Mouse (Mus musculus) forebrain, embryonic 12.5 days (tissue): Measurements from ENCODE around the gene D630023F18Rik. TPM values are rescaled to one million over a fixed set of nuclear protein-coding genes. Genes with fewer than 3 reads are reported as not detected.

Experiments
- ATAC-seq: fragments of 200-750 bp; cut with Nextera tagmentation; 2 replicates; pipeline ENCODE4 v1.8.0; 2017; ENCODE audit warnings: moderate TSS enrichment; ENCODE audit not compliant: low FRiP score
- H3K27ac ChIP-seq: fragments of 300-500 bp; sonication (generic); 2 replicates; pipeline ENCODE4 v1.5.1; 2016; ENCODE audit warnings: mild to moderate bottlenecking
- H3K27me3 ChIP-seq: fragments of 300-500 bp; sonication (generic); 2 replicates; pipeline ENCODE4 v1.6.1; 2016; ENCODE audit warnings: mild to moderate bottlenecking
- H3K36me3 ChIP-seq: fragments of 300-500 bp; sonication (generic); replicated peaks from 2 replicates; pipeline ENCODE4 v1.6.1; 2016; ENCODE audit warnings: mild to moderate bottlenecking
- H3K4me1 ChIP-seq: fragments of 300-500 bp; sonication (generic); 2 replicates; pipeline ENCODE4 v1.6.1; 2016
- H3K4me2 ChIP-seq: fragments of 300-500 bp; sonication (generic); 2 replicates; pipeline ENCODE4 v1.6.1; 2016; ENCODE audit warnings: mild to moderate bottlenecking, moderate library complexity
- H3K4me3 ChIP-seq: fragments of 300-500 bp; sonication (generic); replicated peaks from 2 replicates; pipeline ENCODE4 v1.5.1; 2016; ENCODE audit warnings: mild to moderate bottlenecking
- H3K9ac ChIP-seq: fragments of 300-500 bp; sonication (generic); 2 replicates; pipeline ENCODE4 v1.6.1; 2016; ENCODE audit warnings: mild to moderate bottlenecking
- H3K9me3 ChIP-seq: fragments of 300-500 bp; sonication (generic); 2 replicates; pipeline ENCODE4 v1.6.1; 2016
- WGBS: fragments of 180-500 bp; shearing (Covaris S2); methylation state at CpG from one replicate; pipeline ENCODE4 v1.1.7; 2016; 5-methylcytosine and 5-hydroxymethylcytosine counted together
- polyA plus RNA-seq: library from polyadenylated mRNA; unstranded; fragments of >200 nt; fragmentation: Nextera tagmentation; extraction: Ambion mirVana; gene quantifications from 2 replicates; pipeline ENCODE4 v1.2.1, GENCODE M21; 2016

Gene D630023F18Rik
- polyA plus RNA-seq, 1 experiment from 2014 or later = 0.28 TPM

DNA sequence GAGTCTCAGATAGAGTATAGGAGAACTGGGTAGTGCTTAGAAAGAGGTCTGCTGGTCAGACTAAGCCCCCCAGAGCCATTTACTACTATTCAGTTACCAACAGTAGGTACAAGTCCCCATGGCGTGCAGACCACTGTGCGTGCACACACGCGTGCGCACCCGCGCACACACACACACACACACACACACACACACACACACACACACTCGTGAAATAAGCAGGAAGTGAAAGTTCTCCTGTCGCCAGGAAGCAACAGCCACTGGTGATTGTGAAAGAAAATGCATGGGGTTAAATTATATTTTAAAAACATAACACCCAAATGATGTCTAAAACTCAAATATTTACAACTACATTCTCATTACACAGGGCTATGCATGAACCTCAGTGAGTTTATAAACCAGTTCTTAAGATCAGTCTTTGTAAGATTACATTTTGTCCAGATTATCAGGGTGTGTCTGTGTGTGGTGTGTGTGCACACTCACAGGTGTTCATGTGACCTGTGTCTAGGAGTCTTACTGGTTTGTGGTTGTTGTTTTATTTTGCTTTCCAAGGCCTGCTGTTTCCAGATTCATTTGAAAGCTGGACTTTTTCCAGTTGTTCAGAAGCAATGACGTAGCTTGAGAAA lies 15.2 kb downstream of the D630023F18Rik start:
- no peaks in the 10 kb centered on the region for H3K4me1 ChIP-seq
- no peak overlapping the region for H3K27ac ChIP-seq
- 91% methylated on average over 10 of the region's 10 CpGs for WGBS
- no peak overlapping the region for H3K4me3 ChIP-seq
- ATAC-seq = no peak
- H3K9me3 ChIP-seq = no peaks in the 10 kb centered on the region
- no peak overlapping the region for H3K4me2 ChIP-seq
- H3K36me3 ChIP-seq = no peaks in the 10 kb centered on the region
- H3K9ac ChIP-seq = no peak overlapping the region
- no peaks in the 10 kb centered on the region for H3K27me3 ChIP-seq

GRCm38 (mm10) chr1:65103273-65103672 lies 19.7 kb downstream of the D630023F18Rik start, which contains the start of gene Cryga:
TSS of gene Cryga (minus strand) at chr1:65103373.
- no peaks in the 10 kb centered on the region for H3K9me3 ChIP-seq
- H3K4me3 ChIP-seq = no peak within 1 kb of the TSS
- no peak within 1 kb of the TSS for H3K27ac ChIP-seq
- no peak for ATAC-seq
- WGBS = 89% methylated on average over 11 of the region's 11 CpGs
- no peaks in the 10 kb centered on the region for H3K27me3 ChIP-seq
- H3K9ac ChIP-seq = no peak within 1 kb of the TSS
- H3K36me3 ChIP-seq = no peaks in the 10 kb centered on the region
- H3K4me1 ChIP-seq = no peaks in the 10 kb centered on the region
- no peak within 1 kb of the TSS for H3K4me2 ChIP-seq

- H3K4me3 ChIP-seq = no peak overlapping the region
- H3K9me3 ChIP-seq = no peaks in the 10 kb centered on the region
- H3K4me2 ChIP-seq = no peak overlapping the region
- no peak for ATAC-seq
- H3K27me3 ChIP-seq = no peaks in the 10 kb centered on the region
- no peaks in the 10 kb centered on the region for H3K36me3 ChIP-seq
- WGBS = 86% methylated on average over 3 of the region's 3 CpGs
- H3K9ac ChIP-seq = no peak overlapping the region
- no peaks in the 10 kb centered on the region for H3K4me1 ChIP-seq
- H3K27ac ChIP-seq = no peak overlapping the region
Observed at GRCm38 (mm10) chr1:65096953-65097352, 26.1 kb downstream of the D630023F18Rik start.

DNA sequence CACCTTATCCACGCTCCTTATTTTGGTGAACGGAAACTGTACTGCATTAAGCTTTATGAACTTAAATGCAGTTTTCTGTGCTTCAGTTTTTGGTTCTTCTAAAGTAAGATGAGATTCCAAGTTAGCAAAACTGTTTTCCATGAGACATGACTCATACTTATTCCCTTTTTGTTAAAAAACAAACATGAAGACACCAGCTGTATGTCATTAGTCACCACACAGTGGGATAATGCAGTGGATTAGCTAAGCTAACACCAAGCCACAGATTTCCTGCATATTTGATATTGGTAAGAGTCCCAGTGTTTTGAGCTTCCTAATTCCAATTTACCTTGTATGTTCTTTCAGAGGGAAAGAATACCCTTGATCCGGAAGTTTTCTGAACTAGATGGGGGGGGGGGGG lies 31.4 kb downstream of the D630023F18Rik start:
- H3K4me1 ChIP-seq = no peaks in the 10 kb centered on the region
- 90% methylated on average over 3 of the region's 3 CpGs for WGBS
- no peaks in the 10 kb centered on the region for H3K36me3 ChIP-seq
- H3K9me3 ChIP-seq = no peaks in the 10 kb centered on the region
- H3K27ac ChIP-seq = no peak overlapping the region
- no peak for ATAC-seq
- no peak overlapping the region for H3K4me3 ChIP-seq
- H3K27me3 ChIP-seq = no peaks in the 10 kb centered on the region
- no peak overlapping the region for H3K9ac ChIP-seq
- no peak overlapping the region for H3K4me2 ChIP-seq

DNA sequence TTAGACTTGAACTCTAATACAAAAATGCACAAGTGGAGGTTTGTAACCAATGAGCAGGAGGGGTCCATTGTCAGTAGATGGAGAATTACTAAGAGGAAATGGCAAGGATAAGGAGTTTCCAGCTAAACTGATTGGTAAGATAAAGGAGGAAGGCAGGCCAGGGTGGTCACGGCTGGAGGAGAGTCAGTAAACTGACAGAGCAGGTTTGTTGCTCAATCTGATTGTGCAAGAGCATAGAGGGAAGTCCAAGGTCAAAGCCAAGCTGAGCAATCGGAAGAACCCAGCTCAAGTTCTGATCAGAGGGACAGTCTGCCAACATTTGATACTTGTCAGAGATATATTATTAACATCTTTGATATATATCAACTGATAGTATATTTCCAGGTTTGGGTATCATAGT lies 32.6 kb downstream of the D630023F18Rik start:
- H3K4me2 ChIP-seq = no peak overlapping the region
- no peak overlapping the region for H3K27ac ChIP-seq
- H3K27me3 ChIP-seq = no peaks in the 10 kb centered on the region
- ATAC-seq = no peak
- 79% methylated on average over 2 of the region's 2 CpGs for WGBS
- H3K9me3 ChIP-seq = no peaks in the 10 kb centered on the region
- no peak overlapping the region for H3K9ac ChIP-seq
- no peaks in the 10 kb centered on the region for H3K4me1 ChIP-seq
- H3K4me3 ChIP-seq = no peak overlapping the region
- H3K36me3 ChIP-seq = no peaks in the 10 kb centered on the region

DNA sequence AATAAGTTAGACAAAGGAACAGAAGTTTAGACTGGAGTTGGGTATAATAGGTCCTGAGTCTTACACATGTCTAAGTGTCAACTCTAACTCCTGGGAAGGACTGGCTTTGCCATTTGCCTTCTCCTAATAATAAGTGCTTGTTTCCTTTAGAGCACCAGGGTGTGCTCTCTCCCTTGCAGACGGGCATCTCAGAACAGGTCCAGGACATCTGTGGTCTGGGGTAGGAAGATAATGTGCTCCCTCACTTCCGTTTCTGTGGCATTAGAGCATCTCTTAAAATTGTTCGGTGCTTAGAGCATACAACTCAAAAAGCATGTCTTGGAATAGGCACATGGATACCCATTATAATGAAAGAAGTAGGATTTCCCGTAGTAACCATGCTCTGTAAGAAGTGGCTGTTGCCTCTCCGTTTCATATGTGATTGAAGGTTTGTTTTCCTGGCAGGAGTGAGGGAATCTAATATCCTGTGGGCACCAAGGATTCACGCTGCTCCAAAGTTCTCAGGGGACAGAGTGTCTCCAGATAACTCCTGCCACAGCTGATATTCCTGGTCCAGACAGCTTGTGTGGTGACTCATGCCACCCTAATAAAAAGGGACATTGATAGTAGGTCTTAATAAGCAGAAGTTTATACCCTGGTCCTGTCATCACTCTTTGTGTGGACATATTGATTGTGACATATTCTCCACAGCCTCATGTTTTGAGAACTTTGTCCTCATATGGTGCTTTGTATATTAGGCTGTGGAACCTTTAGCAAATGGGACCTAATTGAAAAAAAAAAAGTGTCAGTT lies 34.3 kb downstream of the D630023F18Rik start:
- Histone ChIP-seq H3K9me3 (no peaks in the 10 kb centered on the region), H3K4me1 (no peaks in the 10 kb centered on the region), H3K9ac (no peak overlapping the region)

GRCm38 (mm10) chr1:65082188-65082587 lies 40.8 kb downstream of the D630023F18Rik start, which contains the start of gene Crygb:
TSS of gene Crygb (minus strand) at chr1:65082288.
- no peak within 1 kb of the TSS for H3K9ac ChIP-seq
- 21% methylated on average over 7 of the region's 7 CpGs for WGBS
- H3K27me3 ChIP-seq = no peaks in the 10 kb centered on the region
- H3K4me1 ChIP-seq = peaks cover 5% of the 10 kb centered on the region
- no peak within 1 kb of the TSS for H3K4me2 ChIP-seq
- no peaks in the 10 kb centered on the region for H3K36me3 ChIP-seq
- H3K9me3 ChIP-seq = no peaks in the 10 kb centered on the region
- H3K27ac ChIP-seq = no peak within 1 kb of the TSS
- H3K4me3 ChIP-seq = no peak within 1 kb of the TSS
- ATAC-seq = no peak

More for the DNA sequence above, 34.3 kb downstream of the D630023F18Rik start:
- no peak overlapping the region for H3K27ac ChIP-seq
- H3K4me2 ChIP-seq = no peak overlapping the region
- 84% methylated on average over 6 of the region's 6 CpGs for WGBS
- no peaks in the 10 kb centered on the region for H3K27me3 ChIP-seq
- H3K4me3 ChIP-seq = no peak overlapping the region
- no peaks in the 10 kb centered on the region for H3K36me3 ChIP-seq
- ATAC-seq = no peak

DNA sequence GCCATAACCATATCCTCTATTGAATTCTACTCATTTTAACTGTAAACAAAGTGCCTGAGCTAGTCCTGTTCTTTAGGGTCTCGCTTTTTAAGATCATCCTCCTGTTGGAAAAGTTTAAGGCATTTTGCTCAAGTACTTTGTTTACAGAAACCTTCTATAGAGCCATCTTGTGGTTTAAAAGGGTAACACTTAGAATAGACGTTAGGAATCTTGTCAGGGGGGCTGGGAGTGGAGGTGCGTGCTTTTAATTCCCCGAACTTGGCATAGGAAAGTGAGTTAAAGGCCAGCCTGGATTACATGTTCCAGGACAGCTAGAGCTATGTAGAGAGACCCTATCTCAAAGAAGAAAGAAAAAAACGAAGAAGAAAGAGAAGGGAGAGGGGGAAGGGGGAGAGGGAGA lies 47.4 kb downstream of the D630023F18Rik start:
- 23% methylated on average over 5 of the region's 5 CpGs for WGBS
- H3K27ac ChIP-seq = no peak overlapping the region
- no peaks in the 10 kb centered on the region for H3K4me1 ChIP-seq
- no peak overlapping the region for H3K4me2 ChIP-seq
- no peak for ATAC-seq
- no peak overlapping the region for H3K9ac ChIP-seq
- H3K9me3 ChIP-seq = no peaks in the 10 kb centered on the region
- H3K36me3 ChIP-seq = no peaks in the 10 kb centered on the region
- H3K4me3 ChIP-seq = no peak overlapping the region
- no peaks in the 10 kb centered on the region for H3K27me3 ChIP-seq

DNA sequence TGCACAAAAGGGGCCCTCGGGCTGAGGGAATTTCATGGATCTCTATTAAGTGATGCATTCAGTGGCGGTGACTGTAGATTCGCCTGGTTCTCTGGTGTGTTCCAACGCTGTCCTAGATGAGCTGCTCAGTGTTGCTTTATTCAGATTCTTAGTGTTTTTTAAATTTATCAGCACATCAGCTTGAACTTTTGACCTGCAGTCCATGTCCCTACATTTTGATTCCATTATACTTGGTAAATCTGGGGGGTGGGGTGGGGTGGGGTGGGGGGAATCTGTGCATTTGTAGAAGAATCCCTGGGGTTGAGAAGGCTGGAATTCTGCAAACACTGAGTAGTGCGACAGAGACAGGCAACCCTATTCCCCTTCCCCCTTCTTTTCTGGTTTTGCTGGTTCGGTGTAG lies 49.4 kb downstream of the D630023F18Rik start, which contains the start of gene Crygc:
Gene Crygc, minus strand, starts transcription at position 101 of the 400 bp plus-strand sequence.
- Histone ChIP-seq H3K4me3 (no peak within 1 kb of the TSS), H3K36me3 (no peaks in the 10 kb centered on the region), H3K9me3 (no peaks in the 10 kb centered on the region), H3K27me3 (no peaks in the 10 kb centered on the region), H3K9ac (no peak within 1 kb of the TSS), H3K27ac (no peak within 1 kb of the TSS), H3K4me2 (no peak within 1 kb of the TSS), H3K4me1 (no peaks in the 10 kb centered on the region)
- ATAC-seq = no peak
- WGBS = 58% methylated on average over 6 of the region's 6 CpGs

- H3K4me2 ChIP-seq = no peak overlapping the region
- no peak overlapping the region for H3K4me3 ChIP-seq
- no peak for ATAC-seq
- H3K27ac ChIP-seq = no peak overlapping the region
- H3K9me3 ChIP-seq = no peaks in the 10 kb centered on the region
- no peaks in the 10 kb centered on the region for H3K27me3 ChIP-seq
- H3K4me1 ChIP-seq = no peaks in the 10 kb centered on the region
- no peaks in the 10 kb centered on the region for H3K36me3 ChIP-seq
- H3K9ac ChIP-seq = no peak overlapping the region
Observed at GRCm38 (mm10) chr1:65067842-65068241, 55.2 kb downstream of the D630023F18Rik start.

DNA sequence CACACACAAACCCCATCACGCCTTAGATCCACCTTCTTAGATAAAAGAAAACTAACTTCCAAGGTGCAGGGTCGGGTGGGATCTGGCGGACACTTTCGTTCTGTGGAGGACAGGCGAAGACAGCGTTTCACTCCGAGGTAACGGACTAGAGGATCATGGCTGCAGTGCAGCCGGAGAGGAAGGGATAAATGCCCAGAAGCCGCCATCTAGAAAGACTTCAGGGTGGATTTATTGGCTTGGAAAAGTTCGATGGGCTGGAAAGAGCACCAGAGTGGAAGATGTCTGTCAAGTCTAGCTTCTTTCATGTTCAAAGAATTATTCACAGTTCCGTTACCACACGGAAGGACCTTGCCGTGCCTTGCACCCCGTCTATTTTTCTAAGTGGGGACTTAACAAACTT lies 58.8 kb downstream of the D630023F18Rik start:
- Histone ChIP-seq H3K9ac (no peak overlapping the region), H3K27me3 (no peaks in the 10 kb centered on the region), H3K27ac (no peak overlapping the region), H3K9me3 (no peaks in the 10 kb centered on the region), H3K4me1 (no peaks in the 10 kb centered on the region), H3K4me2 (no peak overlapping the region), H3K4me3 (no peak overlapping the region), H3K36me3 (no peaks in the 10 kb centered on the region)
- 79% methylated on average over 15 of the region's 15 CpGs for WGBS
- ATAC-seq = no peak

DNA sequence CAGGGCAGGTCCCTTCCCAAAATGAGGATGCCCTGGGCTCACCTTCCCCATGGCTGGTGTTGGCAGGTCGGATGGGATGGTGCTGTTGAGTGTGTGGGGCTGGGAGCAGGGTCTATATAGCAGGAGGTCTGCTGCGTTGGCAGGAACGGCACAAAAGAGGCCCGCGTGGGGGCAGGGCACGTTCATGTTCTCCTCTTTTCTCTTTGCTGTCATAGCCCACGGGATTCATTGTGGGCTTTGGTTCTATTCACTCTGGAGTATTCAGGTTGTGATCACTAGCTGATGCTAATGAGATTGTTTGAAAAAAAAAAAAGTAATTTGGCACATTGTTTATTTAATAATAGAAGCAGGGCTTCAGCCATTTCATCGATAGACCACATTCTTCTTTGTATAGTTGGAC lies 59.7 kb downstream of the D630023F18Rik start, which contains the start of gene Crygd:
Gene Crygd, minus strand, starts transcription at position 101 of the 400 bp plus-strand sequence.
- 49% methylated on average over 8 of the region's 8 CpGs for WGBS
- no peaks in the 10 kb centered on the region for H3K9me3 ChIP-seq

More for the DNA sequence above, 59.7 kb downstream of the D630023F18Rik start, which contains the start of gene Crygd:
- H3K4me2 ChIP-seq = no peak within 1 kb of the TSS
- no peak within 1 kb of the TSS for H3K27ac ChIP-seq
- H3K27me3 ChIP-seq = no peaks in the 10 kb centered on the region
- no peak for ATAC-seq
- H3K36me3 ChIP-seq = no peaks in the 10 kb centered on the region
- no peak within 1 kb of the TSS for H3K9ac ChIP-seq
- H3K4me3 ChIP-seq = no peak within 1 kb of the TSS
- H3K4me1 ChIP-seq = no peaks in the 10 kb centered on the region
